Mouse (Mus musculus): Measurements from ENCODE around the gene Atp7a. TPM values are rescaled to one million over a fixed set of nuclear protein-coding genes. Genes with fewer than 3 reads are reported as not detected.

Gene Atp7a
- total and polyA plus RNA-seq, 3 experiments, result 1.7 to 2.2 TPM; not detected in 1

GRCm38 (mm10) chrX:106043863-106044617 lies 17.0 kb downstream of the Atp7a start:
- H3K27me3 ChIP-seq (ENCODE audit: control insufficient read depth in 1 of 2, insufficient read depth in 2 of 2, low read length in 2 of 2), result no peaks in the 10 kb centered on the region
- H3K9ac ChIP-seq (ENCODE audit: control insufficient read depth, low read depth, low read length, poor library complexity, severe bottlenecking), result no peak overlapping the region
- peak overlapping the region; percentile 57 for H3K27ac ChIP-seq (ENCODE audit: control insufficient read depth, low read depth, low read length)
- no peaks in the 10 kb centered on the region for H3K79me2 ChIP-seq (ENCODE audit: control insufficient read depth, insufficient read depth, low read length, poor library complexity)
- peaks cover 0 to 20% of the 10 kb centered on the region in 2 experiments; a peak in 2 of 4 replicates for H3K36me3 ChIP-seq (ENCODE audit: control insufficient read depth in 1 of 2, insufficient read depth in 2 of 2, low read length in 2 of 2)
- no peak overlapping the region for H3K4me3 ChIP-seq (ENCODE audit: control insufficient read depth in 1 of 2, insufficient read depth in 1 of 2, low read depth in 2 of 2, low read length in 2 of 2)
- H3K9me3 ChIP-seq (replicated peaks; ENCODE audit: insufficient read depth, low read length), result no peaks in the 10 kb centered on the region
- DNase-seq (ENCODE audit: low read depth, low spot score), result peak; percentile 93
- TF ChIP-seq CTCF (IDR thresholded peaks at IDR 0.05 in 2 of 3, conservative IDR thresholded peaks at IDR 0.05 in 1 of 3; ENCODE audit: control insufficient read depth in 1 of 3, insufficient read depth in 1 of 3, low read depth in 2 of 3, low read length in 3 of 3, poor library complexity in 1 of 3, severe bottlenecking in 1 of 3) (no peak), ELF1 (IDR thresholded peaks at IDR 0.05; ENCODE audit: low read depth, low read length) (no peak), MEF2A (IDR thresholded peaks at IDR 0.05; ENCODE audit: extremely low read depth, insufficient replicate concordance, low read depth, low read length, poor library complexity, severe bottlenecking) (0 out of 2 replicates have a peak, but pooled peaks have one; percentile 20), RAD21 (IDR thresholded peaks at IDR 0.05; ENCODE audit: low read depth, low read length) (no peak), RCOR1 (IDR thresholded peaks at IDR 0.05; ENCODE audit: low read depth, low read length) (peak; percentile 98), MAFK (IDR thresholded peaks at IDR 0.05; ENCODE audit: borderline replicate concordance, low read depth, low read length) (peak; percentile 65; the same call in 1 of the 2 replicates), GATA1 (IDR thresholded peaks at IDR 0.05; ENCODE audit: low read depth, low read length) (peak; percentile 99), ZNF384 (IDR thresholded peaks at IDR 0.05; ENCODE audit: low read depth, low read length) (peak; percentile 59; the same call in 1 of the 2 replicates), TAL1 (IDR thresholded peaks at IDR 0.05; ENCODE audit: low read length) (peak; percentile 97), MYB (IDR thresholded peaks at IDR 0.05; ENCODE audit: low read depth, low read length) (0 out of 2 replicates have a peak, but pooled peaks have one; percentile 35), CHD1 (IDR thresholded peaks at IDR 0.05; ENCODE audit: low read depth, low read length) (no peak), SMC3 (IDR thresholded peaks at IDR 0.05; ENCODE audit: low read depth, low read length) (no peak), ZKSCAN1 (IDR thresholded peaks at IDR 0.05; ENCODE audit: low read depth, low read length) (no peak), BHLHE40 (IDR thresholded peaks at IDR 0.05; ENCODE audit: borderline replicate concordance, low read depth, low read length) (no peak; the same call in 1 of the 2 replicates), EP300 (IDR thresholded peaks at IDR 0.05; ENCODE audit: low read depth in 1 of 2, low read length in 2 of 2) (peak; percentile 96 to 97), ETS1 (IDR thresholded peaks at IDR 0.05; ENCODE audit: low read depth, low read length) (peak; percentile 100), TCF12 (IDR thresholded peaks at IDR 0.05; ENCODE audit: low read depth, low read length) (peak; percentile 98), HCFC1 (IDR thresholded peaks at IDR 0.05; ENCODE audit: low read depth, low read length) (no peak), KAT2A (conservative IDR thresholded peaks at IDR 0.05; ENCODE audit: low read depth, low read length) (no peak), ZMIZ1 (IDR thresholded peaks at IDR 0.05; ENCODE audit: low read depth, low read length) (no peak), POLR2AphosphoS2 (IDR thresholded peaks at IDR 0.05; ENCODE audit: low read length) (0 out of 2 replicates have a peak, but pooled peaks have one; percentile 45), POLR2A (IDR thresholded peaks at IDR 0.05; ENCODE audit: control insufficient read depth in 1 of 2, insufficient read depth in 1 of 2, low read depth in 1 of 2, low read length in 2 of 2, poor library complexity in 1 of 2) (no peak), POLR2AphosphoS5 (IDR thresholded peaks at IDR 0.05; ENCODE audit: borderline replicate concordance, low read depth, low read length) (no peak), E2F4 (IDR thresholded peaks at IDR 0.05; ENCODE audit: borderline replicate concordance, low read depth, low read length) (no peak), GABPA (IDR thresholded peaks at IDR 0.05; ENCODE audit: low read depth, low read length) (no peak), ZC3H11A (IDR thresholded peaks at IDR 0.05; ENCODE audit: low read depth, low read length) (no peak), SIN3A (IDR thresholded peaks at IDR 0.05; ENCODE audit: low read length) (peak; percentile 91), USF1 (IDR thresholded peaks at IDR 0.05; ENCODE audit: low read depth, low read length) (no peak), MYC (IDR thresholded peaks at IDR 0.05; ENCODE audit: low read depth, low read length) (no peak), MXI1 (IDR thresholded peaks at IDR 0.05; ENCODE audit: low read depth, low read length) (0 out of 2 replicates have a peak, but pooled peaks have one; percentile 56), NELFE (IDR thresholded peaks at IDR 0.05; ENCODE audit: low read depth, low read length) (no peak), TBP (IDR thresholded peaks at IDR 0.05; ENCODE audit: low read depth, low read length) (no peak)
- peaks cover 11 to 17% of the 10 kb centered on the region in 2 experiments for H3K4me1 ChIP-seq (ENCODE audit: control insufficient read depth in 1 of 2, insufficient read depth in 2 of 2, low read length in 2 of 2)

Data from MEL (cell line).